Mouse (Mus musculus): ENCODE results near the gene Cc2d2a.

Gene Cc2d2a

DNA sequence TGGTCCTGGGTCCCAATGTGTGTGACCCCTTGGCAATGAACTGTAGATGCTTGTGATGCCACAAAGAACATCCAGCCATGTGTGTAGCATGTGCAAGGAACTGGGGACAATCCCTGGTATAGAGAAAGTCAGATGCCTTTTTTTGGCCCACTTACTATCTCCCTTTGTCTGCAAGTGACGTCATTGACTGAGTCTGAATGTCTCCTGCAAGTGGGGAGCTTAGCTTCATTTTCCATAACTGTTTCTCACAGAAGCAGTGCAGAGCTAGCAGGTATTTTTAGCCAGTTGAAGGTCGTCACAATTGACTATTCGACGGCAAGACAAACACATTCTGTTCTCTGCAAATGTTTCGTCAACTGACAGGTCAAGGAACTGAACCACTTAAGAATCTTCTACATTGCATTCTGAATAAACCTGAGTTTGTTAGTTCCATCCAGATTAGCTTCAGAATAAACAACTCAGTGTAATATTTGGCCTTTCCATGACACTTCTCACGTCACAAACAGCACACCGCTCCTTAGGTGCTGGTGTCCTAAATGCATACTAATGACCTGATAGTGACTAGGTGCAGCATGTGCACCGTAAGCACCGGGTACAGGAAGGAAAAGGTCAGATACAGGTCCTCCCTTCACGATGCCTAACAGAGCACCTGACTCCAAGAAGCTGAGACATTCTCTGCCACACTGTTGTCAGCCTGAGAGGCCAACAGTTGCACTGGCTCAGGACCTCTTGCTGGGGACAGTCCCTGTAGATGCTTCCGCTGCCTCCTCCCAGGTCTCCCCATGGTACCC lies 66.4 kb downstream of the Cc2d2a start:
- DNase-seq, result no peak

GRCm38 (mm10) chr5:43732381-43732780 lies 70.2 kb downstream of the Cc2d2a start:
- no peak for DNase-seq

GRCm38 (mm10) chr5:43744187-43744586 lies 82.0 kb downstream of the Cc2d2a start:
- no peak for DNase-seq

- DNase-seq, result no peak
These were observed 83.0 kb downstream of the Cc2d2a start for GRCm38 (mm10) chr5:43745156-43745555.

DNA sequence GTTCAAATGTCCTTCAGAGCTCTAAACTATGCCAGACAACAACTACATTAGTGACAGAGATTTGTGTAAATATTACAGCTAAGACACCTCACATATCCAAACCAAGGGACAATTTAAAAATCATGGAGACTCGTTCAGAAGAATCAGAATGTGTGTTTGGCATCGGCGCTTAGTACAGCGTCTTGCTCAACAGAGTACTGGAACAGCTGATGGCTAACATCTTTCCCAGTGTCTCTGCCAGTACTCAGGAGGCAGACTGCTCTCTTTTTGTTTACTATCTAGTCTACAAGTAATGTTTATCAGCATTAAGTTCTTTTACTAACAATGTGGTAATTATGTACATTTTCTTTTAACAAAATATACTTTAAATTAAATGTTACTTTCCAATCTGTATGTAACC lies 85.9 kb downstream of the Cc2d2a start:
- no peak for DNase-seq

GRCm38 (mm10) chr5:43749092-43749491 lies 86.9 kb downstream of the Cc2d2a start:
- DNase-seq, result no peak

DNA sequence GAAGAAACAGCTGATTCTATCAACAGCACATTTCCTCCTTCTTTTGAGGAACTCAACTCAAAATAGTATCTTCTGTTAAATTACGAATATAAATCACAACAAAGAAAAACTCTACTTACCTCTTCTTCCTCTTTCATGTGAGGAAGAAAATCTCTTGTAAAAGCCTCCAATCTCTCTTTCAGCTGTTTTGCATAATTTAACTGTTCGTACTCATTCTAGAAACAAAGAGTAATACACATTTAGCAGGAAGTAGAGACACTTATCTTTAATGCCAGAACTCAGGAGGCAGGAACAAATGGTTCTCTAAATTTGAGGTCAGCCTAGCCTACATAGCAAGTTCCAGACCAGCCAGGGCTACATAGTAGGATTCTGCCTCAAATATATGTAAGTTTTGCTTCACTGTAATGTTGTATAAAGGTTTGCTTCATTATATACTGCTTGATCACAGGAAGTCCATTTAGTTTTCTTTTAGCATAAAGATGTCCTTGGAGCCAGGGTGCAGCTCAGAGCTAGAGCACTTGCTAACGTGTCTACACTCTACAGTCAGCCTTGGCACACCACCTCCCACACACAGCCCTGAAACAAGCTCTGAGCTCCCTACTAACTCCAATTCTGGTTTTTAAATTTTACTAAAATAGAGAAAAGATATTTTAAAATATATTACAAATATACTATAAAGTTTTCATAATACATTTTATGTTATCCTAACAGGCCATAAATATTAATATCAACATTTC lies 108.6 kb downstream of the Cc2d2a start:
- no peak for DNase-seq

GRCm38 (mm10) chr5:43771555-43771954 lies 109.4 kb downstream of the Cc2d2a start:
- DNase-seq, result no peak

DNA sequence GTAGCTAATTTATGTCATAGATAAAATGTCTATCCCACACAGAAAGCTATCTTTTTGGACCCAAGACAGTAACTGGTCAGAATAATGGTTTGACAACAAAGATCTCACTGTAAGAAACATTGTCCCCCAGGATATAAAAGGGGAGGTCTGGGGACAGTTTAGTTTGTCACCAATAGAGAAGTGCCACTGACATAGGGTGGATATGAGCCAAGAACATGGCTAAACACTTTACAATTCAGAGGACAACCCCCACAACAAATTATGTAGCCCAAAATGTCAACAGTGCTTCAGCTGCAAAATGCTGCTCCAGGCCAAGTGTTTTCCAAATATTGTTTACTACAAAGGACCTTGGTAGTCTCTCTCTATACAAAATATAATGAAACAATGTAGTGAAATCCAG lies 114.3 kb downstream of the Cc2d2a start:
- no peak for DNase-seq

DNA sequence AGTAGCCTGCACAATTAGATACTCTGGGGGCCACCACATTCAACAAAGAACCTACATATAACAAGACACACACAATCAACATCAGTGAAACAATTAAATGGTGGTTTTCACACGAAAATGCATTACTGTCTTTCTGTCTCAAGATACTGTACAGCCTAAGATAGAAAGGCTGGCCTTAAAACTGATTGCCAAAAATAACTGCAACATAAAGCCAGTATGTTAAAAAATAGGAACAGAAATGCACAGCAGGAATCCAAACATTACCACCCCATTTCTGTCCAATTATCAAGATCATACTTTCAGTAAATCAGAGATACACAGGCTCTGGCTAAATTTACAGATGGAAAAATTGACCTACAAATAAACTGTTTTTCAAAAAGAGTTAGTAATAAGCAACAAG lies 114.8 kb downstream of the Cc2d2a start:
- DNase-seq, result no peak

DNA sequence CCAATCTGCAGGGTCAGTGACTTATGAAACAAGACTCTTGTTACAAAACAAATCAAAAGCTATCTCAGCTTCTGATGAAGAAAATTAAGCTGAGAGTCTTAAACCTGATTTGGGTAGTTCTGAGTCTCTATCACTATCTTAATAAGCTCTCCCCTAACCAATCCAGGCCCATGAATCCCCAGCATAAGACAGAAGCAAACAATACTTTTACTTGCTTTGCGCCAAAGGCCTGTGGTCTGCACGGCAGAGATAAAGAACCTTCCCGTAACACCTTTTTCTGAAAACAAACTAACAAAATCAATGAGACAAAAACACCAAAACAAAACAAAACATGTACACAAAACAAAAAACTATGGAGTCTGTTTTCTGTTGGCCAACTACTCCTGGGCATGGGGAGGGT lies 116.4 kb downstream of the Cc2d2a start:
- DNase-seq, result no peak

GRCm38 (mm10) chr5:43781423-43781976 lies 119.4 kb downstream of the Cc2d2a start:
- no peak for DNase-seq

DNA sequence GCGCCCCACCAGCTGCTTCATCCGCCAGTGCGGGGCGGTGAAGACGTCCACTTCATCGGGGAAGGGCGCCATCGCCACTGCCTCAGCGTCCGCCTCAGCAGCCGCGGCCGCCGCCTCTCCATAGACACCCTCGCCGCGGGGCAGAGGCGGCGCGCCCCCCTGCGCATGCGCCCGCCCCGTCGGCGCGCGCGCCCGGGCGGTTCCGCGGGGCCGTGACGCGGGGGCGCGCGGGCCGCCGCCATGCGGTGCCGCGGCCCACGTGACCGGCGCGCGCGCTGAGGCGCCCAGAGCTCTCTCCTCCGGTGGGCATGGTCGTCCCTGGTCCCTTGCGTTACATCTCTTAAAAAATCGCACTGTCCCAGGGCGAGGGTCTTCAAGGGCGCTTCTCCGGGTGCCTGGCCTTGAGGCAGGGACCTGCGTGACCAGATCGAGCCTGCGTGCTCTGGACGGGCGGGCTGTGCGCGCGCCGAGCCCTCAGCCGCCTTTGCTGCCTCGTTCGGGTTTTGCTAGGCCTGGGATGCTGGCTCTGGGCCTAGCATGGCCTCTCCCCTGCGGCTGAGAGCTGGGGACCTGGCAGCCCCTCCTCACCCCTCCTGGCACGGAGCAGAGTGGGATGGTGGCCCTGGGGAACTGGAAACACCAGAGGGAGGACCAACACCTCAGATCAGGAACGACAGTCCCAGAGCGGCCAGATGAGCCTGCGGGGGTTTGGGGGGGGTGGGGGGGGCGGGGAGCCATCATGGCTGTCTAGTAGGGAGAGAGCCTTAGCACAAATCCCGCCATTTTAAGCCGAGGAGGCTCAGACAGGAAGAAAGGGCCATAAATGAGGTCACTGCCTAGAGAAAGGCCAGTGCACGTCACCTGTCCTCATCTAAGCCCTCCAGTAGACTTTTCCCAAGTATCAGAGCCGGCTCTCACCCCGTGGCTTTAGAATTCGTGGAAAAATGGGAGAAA lies 120.1 kb downstream of the Cc2d2a start:
- DNase-seq, result peak; percentile 88

GRCm38 (mm10) chr5:43783996-43784395 lies 121.8 kb downstream of the Cc2d2a start:
- no peak for DNase-seq

GRCm38 (mm10) chr5:43786607-43787006 lies 124.5 kb downstream of the Cc2d2a start:
- no peak for DNase-seq

- DNase-seq, result no peak
These were observed 126.0 kb downstream of the Cc2d2a start for GRCm38 (mm10) chr5:43787976-43788752.

Data from cerebellum, adult 9-11 months (tissue).